Mouse (Mus musculus) macrophage (primary cell): ENCODE data around the gene Pax7. TPM values are rescaled to one million over a fixed set of nuclear protein-coding genes. Genes with fewer than 3 reads are reported as not detected.

ENCODE experiments used
- H3K27ac ChIP-seq: fragments of 350-480 bp; formaldehyde crosslinking; 2 replicates; pipeline ENCODE4 v1.9.0; 2021
- H3K36me3 ChIP-seq: fragments of 350-480 bp; formaldehyde crosslinking; 2 replicates; pipeline ENCODE4 v1.9.0; 2021; ENCODE audit errors: inconsistent target
- H3K4me3 ChIP-seq: fragments of 350-480 bp; formaldehyde crosslinking; 2 replicates; pipeline ENCODE4 v1.9.0; 2021; ENCODE audit errors: inconsistent target
- H3K79me2 ChIP-seq: fragments of 350-480 bp; formaldehyde crosslinking; 2 replicates; pipeline ENCODE4 v1.9.0; 2021; ENCODE audit errors: inconsistent target
- WGBS: methylation state at CpG from one replicate; pipeline ENCODE4 v1.1.7; 2026; ENCODE audit warnings: inconsistent platforms; ENCODE audit not compliant: missing documents; 5-methylcytosine and 5-hydroxymethylcytosine counted together
- polyA plus RNA-seq: library from polyadenylated mRNA; stranded (reverse); fragments of 250-400 nt; gene quantifications from 3 replicates; pipeline ENCODE4 v1.2.4, GENCODE M21; 2018; ENCODE audit warnings: inconsistent platforms

The Pax7 gene
- polyA plus RNA-seq, 1 experiment from 2014 or later = not detected

DNA sequence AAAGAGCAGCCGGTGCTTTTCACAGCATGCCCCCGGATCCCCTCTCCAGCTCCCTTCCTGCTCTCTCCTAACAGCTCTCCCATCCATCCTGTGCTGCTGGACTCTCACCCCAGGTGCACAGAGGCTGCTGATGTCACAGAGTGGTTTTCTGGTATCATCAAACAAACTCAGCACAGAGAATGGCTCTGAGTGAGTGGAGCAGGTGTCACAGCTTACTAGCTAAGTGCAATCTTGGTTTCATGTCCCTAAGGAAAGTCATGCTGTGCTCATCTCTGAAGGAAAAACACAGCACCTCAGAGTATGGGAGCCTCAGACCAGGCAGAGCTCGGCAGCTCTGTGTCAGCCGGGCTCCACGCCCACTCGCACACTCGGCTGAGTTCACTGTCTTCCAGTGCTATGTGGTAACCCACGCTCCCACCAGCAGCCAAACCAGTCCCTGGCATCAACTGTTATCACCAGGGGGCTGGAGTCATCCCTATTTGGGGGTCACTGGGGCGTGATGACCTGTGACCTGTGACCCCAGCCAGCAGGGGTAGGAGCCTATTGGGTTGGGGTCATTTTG is 7.7 kb upstream of the Pax7 start:
- no peaks in the 10 kb centered on the region for H3K79me2 ChIP-seq
- no peak overlapping the region for H3K4me3 ChIP-seq
- WGBS = 61% methylated on average over 9 of the region's 9 CpGs
- H3K36me3 ChIP-seq = no peaks in the 10 kb centered on the region
- H3K27ac ChIP-seq = no peak overlapping the region

DNA sequence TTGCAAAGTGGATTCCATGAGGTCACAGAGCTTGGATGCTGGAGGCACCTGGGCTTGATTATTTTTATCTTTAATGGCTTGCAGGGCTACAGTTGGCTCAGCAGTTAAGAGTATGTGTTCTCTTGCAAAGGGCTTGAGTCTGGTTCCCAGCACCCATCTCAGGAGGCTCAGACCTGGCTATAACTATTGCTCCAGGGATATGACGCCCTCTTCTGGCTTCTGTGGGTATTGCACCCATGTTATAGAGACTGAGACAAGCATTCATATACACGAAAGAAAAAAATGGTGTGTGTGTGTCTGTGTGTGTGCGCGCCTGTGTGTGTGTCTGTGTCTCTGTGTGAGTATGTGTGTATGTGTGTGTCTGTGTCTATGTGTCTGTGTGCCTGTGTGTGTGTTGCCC is 7.1 kb upstream of the Pax7 start:
- Histone ChIP-seq H3K36me3 (no peaks in the 10 kb centered on the region), H3K79me2 (no peaks in the 10 kb centered on the region), H3K4me3 (no peak overlapping the region), H3K27ac (no peak overlapping the region)
- WGBS = 77% methylated on average over 4 of the region's 4 CpGs

DNA sequence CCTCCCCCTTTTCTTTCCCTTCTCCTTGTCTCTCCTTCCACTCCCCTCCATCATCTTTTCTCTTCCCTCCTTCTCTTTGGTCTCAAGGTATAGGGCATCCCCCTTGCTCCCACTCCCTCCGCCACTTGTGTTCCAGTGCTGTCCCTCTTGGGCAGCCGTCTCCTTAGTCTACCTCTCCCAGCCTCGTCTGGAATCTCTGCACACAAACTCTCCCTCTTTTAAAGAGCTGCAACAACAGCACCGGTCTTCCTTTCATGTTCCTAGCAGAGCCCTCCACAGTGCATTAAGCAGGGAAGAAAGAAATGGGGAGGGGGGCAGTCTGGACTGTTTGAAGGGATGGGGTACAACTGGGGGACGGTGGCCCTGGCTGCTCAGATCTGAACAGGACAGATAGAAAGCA is 3.4 kb upstream of the Pax7 start:
- WGBS = 23% methylated on average over 5 of the region's 5 CpGs
- Histone ChIP-seq H3K36me3 (no peaks in the 10 kb centered on the region), H3K4me3 (no peak overlapping the region), H3K27ac (no peak overlapping the region), H3K79me2 (no peaks in the 10 kb centered on the region)

DNA sequence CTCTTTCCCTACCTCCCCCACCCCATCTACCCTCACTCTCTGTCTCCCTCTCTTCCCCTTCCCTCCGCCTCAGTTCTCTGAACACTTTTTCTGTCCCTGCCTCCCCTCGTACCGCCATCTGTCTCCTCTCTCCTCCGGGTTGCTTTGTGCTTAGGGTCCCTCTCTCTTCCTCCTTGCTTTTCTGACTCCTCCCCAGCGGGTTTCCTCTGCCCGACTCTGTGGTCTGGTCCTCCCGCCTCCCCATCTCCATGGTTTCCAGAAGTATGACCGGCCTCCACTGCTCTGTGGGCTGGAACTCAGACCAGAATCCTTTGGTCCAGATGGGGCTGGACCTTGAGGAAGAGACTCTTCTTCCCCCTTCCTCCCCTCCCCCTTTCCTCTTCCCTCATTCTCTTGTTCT is 2.9 kb upstream of the Pax7 start:
- no peak overlapping the region for H3K27ac ChIP-seq
- 2% methylated on average over 8 of the region's 8 CpGs for WGBS
- no peaks in the 10 kb centered on the region for H3K36me3 ChIP-seq
- no peaks in the 10 kb centered on the region for H3K79me2 ChIP-seq
- H3K4me3 ChIP-seq = no peak overlapping the region

DNA sequence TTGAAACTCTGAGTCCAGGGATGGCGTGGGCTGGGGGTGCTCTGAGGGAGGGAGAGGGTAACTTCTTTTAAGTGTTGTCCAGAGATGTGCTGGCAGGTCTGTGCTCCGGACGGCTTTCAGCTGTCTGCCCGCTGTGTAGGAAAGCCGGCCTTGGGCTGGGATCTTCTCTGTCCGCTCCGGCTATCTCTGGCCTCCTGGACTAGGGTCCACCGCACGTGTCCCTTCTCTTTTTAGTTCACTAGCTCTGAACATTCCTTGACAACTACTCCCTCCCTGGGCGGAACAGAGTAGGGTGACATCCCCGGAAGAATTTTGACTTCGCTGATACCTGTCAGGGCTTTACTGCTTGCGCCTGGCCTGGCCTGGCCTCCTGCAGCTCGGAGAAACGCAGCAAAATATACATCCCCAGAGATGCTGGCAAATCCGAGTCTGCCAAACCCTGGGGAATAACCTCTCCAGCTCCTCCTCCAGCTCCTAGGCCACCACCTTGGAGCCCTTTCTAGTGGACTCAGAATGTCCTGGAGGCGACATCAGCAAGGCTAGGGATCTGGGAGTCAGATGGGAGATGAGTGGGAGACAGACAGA is 581 bp upstream of the Pax7 start:
- no peaks in the 10 kb centered on the region for H3K79me2 ChIP-seq
- H3K36me3 ChIP-seq = no peaks in the 10 kb centered on the region
- WGBS = 17% methylated on average over 17 of the region's 17 CpGs
- H3K4me3 ChIP-seq = no peak overlapping the region
- no peak overlapping the region for H3K27ac ChIP-seq

DNA sequence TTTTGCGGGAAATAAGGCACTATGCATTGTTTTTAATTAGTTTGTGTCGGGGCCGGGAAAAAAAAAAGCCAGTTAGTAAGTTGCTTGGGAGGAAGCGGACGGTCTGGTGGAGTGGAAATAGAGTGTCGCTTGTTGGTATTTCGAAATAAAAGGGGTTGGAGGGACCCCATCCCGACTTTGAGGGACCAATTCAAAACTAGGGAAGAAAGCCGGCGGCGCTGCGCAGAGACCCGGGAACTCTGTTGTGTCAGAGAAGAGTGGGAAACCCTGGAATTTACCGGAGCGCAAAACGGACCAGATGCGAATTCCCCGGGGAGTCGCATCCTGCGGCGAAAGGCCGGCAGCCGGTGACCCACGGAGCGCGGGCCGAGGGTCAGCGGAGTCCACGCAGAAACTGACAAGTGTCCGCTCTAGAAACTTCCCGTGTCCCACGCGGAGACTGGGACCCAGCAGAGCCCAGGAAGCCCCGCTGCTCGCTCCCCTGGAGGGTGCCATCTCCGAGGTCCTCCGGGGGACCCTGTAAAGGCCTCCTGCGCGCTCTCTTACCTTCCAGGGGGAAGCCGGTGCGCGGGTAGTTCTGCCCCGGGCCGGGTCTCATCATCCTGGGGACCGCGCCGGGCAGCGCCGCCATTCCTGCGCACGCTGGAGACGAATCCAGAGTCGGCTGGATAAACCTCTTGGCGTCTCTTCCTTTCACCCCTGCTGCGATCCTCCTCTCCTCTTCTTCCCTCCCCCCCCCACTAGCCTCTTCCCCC is 870 bp downstream of the Pax7 start:
- Histone ChIP-seq H3K27ac (no peak overlapping the region), H3K79me2 (no peaks in the 10 kb centered on the region), H3K4me3 (no peak overlapping the region), H3K36me3 (no peaks in the 10 kb centered on the region)
- 8% methylated on average over 54 of the region's 55 CpGs for WGBS

DNA sequence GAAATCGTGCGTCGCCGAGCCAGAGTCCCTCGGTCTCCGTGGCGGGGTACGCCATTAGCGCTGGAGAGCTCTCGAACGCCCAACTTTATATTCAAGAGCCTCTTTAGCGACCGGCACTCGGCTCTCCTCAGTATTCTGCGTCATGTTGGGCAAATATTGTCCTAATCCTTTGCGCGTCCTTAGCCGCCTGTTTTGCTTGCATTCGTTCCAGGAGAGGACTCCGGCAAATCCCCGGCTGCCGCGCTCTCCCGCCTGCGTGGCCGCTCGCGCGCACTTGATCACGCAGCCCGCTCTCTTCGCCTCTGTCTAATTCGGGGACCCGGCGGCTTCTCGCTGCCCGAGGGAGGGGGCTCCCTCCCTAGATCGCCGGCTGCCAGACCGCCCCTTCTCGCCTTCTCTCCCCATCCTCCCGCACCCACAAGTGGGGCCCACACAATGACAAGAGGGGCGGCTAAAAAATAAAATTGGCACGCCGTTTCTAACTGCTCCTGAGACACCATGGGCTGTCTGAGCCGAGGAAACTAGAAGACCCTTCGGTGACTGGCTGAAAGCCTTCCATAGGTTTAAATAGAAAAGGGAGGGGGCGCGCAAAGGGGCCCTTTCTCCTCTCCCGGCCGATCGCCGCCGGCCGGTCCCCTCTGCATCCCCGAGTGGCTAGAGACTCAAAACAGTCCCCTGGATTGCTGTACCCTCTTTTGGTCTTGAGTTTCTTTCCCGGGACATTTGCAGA is 1.7 kb downstream of the Pax7 start:
- Histone ChIP-seq H3K36me3 (no peaks in the 10 kb centered on the region), H3K4me3 (no peak overlapping the region), H3K27ac (no peak overlapping the region), H3K79me2 (no peaks in the 10 kb centered on the region)
- WGBS = 5% methylated on average over 55 of the region's 57 CpGs

DNA sequence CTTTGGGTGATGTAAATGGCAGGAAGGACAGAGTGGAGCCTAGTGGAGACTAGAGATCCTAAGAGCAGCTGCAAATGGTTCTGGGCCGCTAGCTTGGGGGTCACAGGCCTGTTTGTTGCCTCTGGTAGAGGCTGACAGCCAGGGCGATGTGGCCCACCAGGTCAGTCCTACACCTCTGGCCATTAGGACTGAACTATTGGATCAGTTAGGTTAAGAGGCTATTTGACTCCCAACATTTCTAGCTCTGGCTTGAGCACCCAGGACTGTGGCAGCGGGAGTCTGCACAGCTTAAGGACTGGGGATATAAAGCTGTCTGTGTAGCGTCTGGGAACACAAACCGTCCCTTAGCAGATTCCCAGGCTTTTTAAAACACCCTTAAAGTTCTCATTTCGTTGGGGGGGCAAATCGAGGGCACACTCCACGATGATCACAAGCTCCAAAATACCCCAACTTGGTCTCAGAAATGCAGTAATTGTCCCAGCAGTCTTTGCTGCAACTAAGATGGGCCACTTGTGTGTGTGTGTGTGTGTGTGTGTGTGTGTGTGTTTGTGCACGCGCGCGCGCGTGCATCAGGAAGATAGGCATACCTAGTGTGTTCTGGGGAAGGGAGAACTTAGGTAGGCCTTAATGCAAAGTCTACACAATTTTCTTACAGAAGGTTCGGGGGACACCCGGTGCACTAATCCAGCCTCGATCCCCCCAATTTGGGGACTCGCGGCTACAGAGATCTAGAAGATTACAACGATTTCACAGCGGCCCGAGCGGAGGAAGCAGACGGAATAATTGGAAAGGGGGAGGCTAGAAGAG is 2.5 kb downstream of the Pax7 start:
- H3K27ac ChIP-seq = no peak overlapping the region
- 7% methylated on average over 23 of the region's 24 CpGs for WGBS
- H3K4me3 ChIP-seq = no peak overlapping the region
- no peaks in the 10 kb centered on the region for H3K36me3 ChIP-seq
- no peaks in the 10 kb centered on the region for H3K79me2 ChIP-seq

DNA sequence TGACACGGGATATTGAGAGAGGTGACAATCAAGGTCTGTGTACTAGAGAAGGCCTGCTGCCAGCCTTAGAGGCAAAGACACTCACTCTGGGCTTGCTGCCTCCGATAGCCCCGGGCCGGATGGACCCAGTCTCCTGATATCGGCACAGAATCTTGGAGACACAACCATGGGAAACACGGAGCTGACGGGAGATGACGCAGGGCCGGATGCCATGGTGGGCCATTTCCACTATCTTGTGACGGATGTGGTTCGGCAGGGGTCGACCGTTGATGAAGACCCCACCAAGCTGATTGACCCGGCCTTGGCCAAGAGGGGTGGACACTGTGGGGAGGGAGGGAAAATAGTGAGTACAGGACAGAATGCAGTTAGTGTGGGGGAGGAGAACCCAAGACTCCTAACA is 3.3 kb downstream of the Pax7 start:
- Histone ChIP-seq H3K36me3 (no peaks in the 10 kb centered on the region), H3K4me3 (no peak overlapping the region), H3K27ac (no peak overlapping the region), H3K79me2 (no peaks in the 10 kb centered on the region)
- WGBS = 10% methylated on average over 14 of the region's 14 CpGs

DNA sequence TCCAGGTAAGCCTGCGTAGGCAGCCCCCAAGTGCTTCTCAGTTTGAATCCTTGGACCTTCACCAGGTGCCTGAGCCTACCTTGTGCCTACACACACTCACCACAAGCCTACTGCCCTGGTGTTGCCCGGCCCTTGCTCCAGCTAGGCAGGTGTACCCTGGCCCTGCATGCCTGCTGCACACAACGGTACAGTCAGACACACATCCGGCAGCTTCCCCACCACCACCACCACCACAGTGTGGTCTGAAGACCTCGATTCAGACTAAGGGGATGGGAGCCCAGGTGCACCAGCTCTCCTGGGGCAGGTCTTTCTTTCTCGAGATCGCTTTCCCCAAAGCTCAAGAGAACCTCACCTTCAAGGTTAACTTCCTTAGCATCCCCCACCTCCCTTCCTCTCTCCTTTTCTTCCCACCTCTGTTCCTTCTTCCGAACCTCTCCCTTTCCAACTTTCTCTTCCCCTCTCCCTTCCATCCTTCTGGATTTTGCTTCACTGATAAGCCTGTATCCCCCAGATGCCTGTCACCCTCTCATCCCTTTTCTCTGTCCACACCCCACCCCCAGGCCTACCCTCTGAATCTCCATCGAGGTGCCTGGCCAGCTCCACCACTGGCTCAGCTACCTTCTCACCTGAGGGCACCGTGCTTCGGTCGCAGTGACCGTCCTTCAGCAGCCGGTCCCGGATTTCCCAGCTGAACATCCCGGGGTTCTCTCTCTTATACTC is 4.3 kb downstream of the Pax7 start:
- Histone ChIP-seq H3K36me3 (no peaks in the 10 kb centered on the region), H3K79me2 (no peaks in the 10 kb centered on the region), H3K27ac (no peak overlapping the region), H3K4me3 (no peak overlapping the region)
- WGBS = 7% methylated on average over 16 of the region's 16 CpGs

DNA sequence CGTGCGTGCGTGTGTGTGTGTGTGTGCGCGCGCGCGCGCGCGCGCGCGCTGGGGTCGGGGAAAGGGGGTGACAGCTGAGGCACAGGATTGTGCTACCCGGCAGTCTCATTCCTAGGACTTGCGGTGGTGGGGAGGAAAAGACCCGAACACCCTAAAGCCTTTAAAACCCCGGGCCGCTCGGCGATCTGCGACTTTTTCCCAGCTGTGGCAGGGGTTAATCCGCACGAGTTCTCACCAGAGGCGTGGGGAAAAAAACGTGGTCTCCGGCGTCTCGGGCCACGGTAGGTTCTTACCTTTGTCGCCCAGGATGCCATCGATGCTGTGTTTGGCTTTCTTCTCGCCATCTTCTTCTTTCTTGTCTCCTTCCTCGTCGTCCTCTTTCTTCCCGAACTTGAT is 5.0 kb downstream of the Pax7 start:
- 4% methylated on average over 26 of the region's 37 CpGs for WGBS
- H3K4me3 ChIP-seq = no peak overlapping the region
- H3K36me3 ChIP-seq = no peaks in the 10 kb centered on the region
- H3K79me2 ChIP-seq = no peaks in the 10 kb centered on the region
- H3K27ac ChIP-seq = no peak overlapping the region

DNA sequence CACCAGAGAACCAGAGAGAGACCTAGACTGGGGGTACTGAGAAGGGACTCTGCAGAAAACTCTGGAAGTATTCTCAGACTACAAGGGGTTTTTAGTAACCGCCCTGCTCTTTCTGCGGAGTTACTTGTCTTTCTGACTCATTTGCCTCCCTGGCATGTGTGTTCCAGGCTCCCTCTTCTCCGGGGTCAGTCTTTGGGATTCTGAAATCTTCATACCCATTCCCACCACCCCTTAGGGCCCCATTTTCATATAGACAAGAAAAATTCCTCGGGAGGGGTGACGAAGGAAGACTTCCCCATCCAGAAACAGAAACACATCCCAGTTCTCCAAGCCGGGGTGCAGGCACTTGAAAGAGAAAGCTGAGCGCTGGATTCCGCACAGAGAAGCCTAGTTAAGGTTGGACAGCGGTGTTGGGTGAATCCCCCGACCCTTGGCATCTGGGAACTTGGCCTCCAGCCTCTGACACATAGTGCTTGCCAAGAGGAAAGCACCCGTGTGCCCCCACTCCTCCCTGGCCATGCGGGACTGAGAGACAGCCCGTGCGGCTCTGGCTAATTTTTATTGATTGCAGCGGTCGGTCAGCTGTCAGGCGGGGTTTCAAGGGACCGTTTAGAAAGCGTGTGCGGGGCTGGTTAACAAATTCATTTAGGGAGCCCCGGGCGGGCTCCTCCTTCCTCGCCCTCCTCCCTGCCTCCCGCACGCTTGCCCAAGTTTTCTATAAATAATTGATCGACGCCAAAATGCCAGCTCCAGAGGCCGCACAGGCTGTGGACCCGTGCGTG is 5.6 kb downstream of the Pax7 start:
- no peaks in the 10 kb centered on the region for H3K79me2 ChIP-seq
- no peak overlapping the region for H3K27ac ChIP-seq
- no peaks in the 10 kb centered on the region for H3K36me3 ChIP-seq
- 5% methylated on average over 30 of the region's 30 CpGs for WGBS
- H3K4me3 ChIP-seq = no peak overlapping the region

DNA sequence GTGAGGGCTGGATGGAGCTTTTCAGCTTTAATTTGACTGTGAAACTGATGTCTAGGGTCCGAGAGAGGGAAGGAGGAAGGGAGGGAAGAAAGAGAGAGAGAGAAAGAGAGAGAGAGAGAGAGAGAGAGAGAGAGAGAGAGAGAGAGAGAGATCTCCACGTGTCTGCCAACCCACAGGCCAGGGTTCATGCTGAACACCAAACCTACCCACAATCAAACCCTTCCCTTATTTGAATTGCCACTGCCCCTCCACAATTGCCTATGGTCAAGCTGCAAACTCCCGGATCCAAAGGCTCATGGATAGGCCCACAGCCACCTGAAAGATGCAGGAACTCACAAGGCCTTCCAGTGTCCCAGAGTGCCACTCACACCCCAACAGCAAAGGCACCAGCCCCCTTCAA is 7.1 kb downstream of the Pax7 start:
- Histone ChIP-seq H3K79me2 (no peaks in the 10 kb centered on the region), H3K4me3 (no peak overlapping the region), H3K36me3 (no peaks in the 10 kb centered on the region), H3K27ac (no peak overlapping the region)
- WGBS = 0% methylated on average over 3 of the region's 3 CpGs
